Mouse (Mus musculus): Measurements from ENCODE around the gene Olfr983. TPM values are rescaled to one million over a fixed set of nuclear protein-coding genes. Genes with fewer than 3 reads are reported as not detected.

Olfr983 gene
- not detected in 2 replicates for total RNA-seq (2012; rRNA removed)
- not detected in 2 replicates for total RNA-seq (2014; rRNA removed)
- not detected in 2 replicates for polyA plus RNA-seq (2012; ENCODE audit: insufficient read length, low read depth)

- H3K79me2 ChIP-seq (replicated peaks; ENCODE audit: control insufficient read depth, extremely low read depth, insufficient read depth, poor library complexity, severe bottlenecking) = no peaks in the 10 kb centered on the region
- H3K4me2 ChIP-seq (ENCODE audit: insufficient read depth, low read depth, poor library complexity, severe bottlenecking) = no peak within 1 kb of the TSS
- in situ Hi-C loops (cut with MboI; ENCODE audit: low pct_ligation_motif_present, low pct_unique_long_range_greater_than_20kb, low sequenced_read_pairs) = no loop called here
- no peak within 1 kb of the TSS for H3K9ac ChIP-seq (ENCODE audit: insufficient read depth, low read depth)
- no peak within 1 kb of the TSS for H3K4me3 ChIP-seq (replicated peaks in 1 of 3; ENCODE audit: low read depth in 2 of 3, low read length in 2 of 3, poor library complexity in 1 of 3)
- no peaks in the 10 kb centered on the region for H3K9me3 ChIP-seq (replicated peaks; ENCODE audit: low read length)
- dilution Hi-C loops (cut with MboI; ENCODE audit: extremely low pct_ligation_motif_present, extremely low pct_unique_long_range_greater_than_20kb, low sequenced_read_pairs) = no loop called here
- H3K36me3 ChIP-seq (replicated peaks in 1 of 2; ENCODE audit: control insufficient read depth in 1 of 2, insufficient read depth in 1 of 2, low read length in 1 of 2) = no peaks in the 10 kb centered on the region
- no peaks in the 10 kb centered on the region for H3K27me3 ChIP-seq (replicated peaks)
- no peak within 1 kb of the TSS for H3K27ac ChIP-seq (ENCODE audit: insufficient read depth, low read depth)
- no peak for DNase-seq (ENCODE audit: extremely low read depth)
- no peaks in the 10 kb centered on the region for H3K4me1 ChIP-seq (ENCODE audit: control insufficient read depth in 1 of 2, insufficient read depth in 2 of 2)
- TF ChIP-seq SMC3 (IDR thresholded peaks at IDR 0.05; ENCODE audit: low read depth, low read length) (no peak), MYC (IDR thresholded peaks at IDR 0.05; ENCODE audit: low read depth, low read length) (no peak), HCFC1 (IDR thresholded peaks at IDR 0.05; ENCODE audit: low read depth, low read length) (no peak), KAT2A (IDR thresholded peaks at IDR 0.05; ENCODE audit: insufficient replicate concordance, low read length) (no peak), CTCF (conservative IDR thresholded peaks at IDR 0.05 in 1 of 2, IDR thresholded peaks at IDR 0.05 in 1 of 2; ENCODE audit: low read depth in 2 of 2, low read length in 2 of 2) (no peak), ELF1 (IDR thresholded peaks at IDR 0.05; ENCODE audit: low read depth, low read length) (no peak), POLR2A (IDR thresholded peaks at IDR 0.05; ENCODE audit: low read depth, low read length) (no peak), ZMIZ1 (IDR thresholded peaks at IDR 0.05; ENCODE audit: low read depth, low read length) (no peak), USF2 (conservative IDR thresholded peaks at IDR 0.05; ENCODE audit: low read depth, low read length) (no peak), MAZ (IDR thresholded peaks at IDR 0.05; ENCODE audit: low read depth, low read length) (no peak), JUN (IDR thresholded peaks at IDR 0.05; ENCODE audit: insufficient read depth, low read depth, low read length) (no peak)
Measured at GRCm38 (mm10) chr9:40093495-40093894, at the start of gene Olfr983. TSS of gene Olfr983 (minus strand) at chr9:40093595.

- in situ Hi-C loops (cut with MboI; ENCODE audit: low pct_ligation_motif_present, low pct_unique_long_range_greater_than_20kb, low sequenced_read_pairs) = no loop called here
- Histone ChIP-seq H3K4me3 (replicated peaks in 1 of 3; ENCODE audit: low read depth in 2 of 3, low read length in 2 of 3, poor library complexity in 1 of 3) (no peak overlapping the region), H3K4me2 (ENCODE audit: insufficient read depth, low read depth, poor library complexity, severe bottlenecking) (no peak overlapping the region), H3K27me3 (replicated peaks) (no peaks in the 10 kb centered on the region), H3K9ac (ENCODE audit: insufficient read depth, low read depth) (no peak overlapping the region), H3K36me3 (replicated peaks in 1 of 2; ENCODE audit: control insufficient read depth in 1 of 2, insufficient read depth in 1 of 2, low read length in 1 of 2) (no peaks in the 10 kb centered on the region), H3K27ac (ENCODE audit: insufficient read depth, low read depth) (no peak overlapping the region), H3K79me2 (replicated peaks; ENCODE audit: control insufficient read depth, extremely low read depth, insufficient read depth, poor library complexity, severe bottlenecking) (no peaks in the 10 kb centered on the region), H3K4me1 (ENCODE audit: control insufficient read depth in 1 of 2, insufficient read depth in 2 of 2) (peaks cover 4 to 16% of the 10 kb centered on the region in 2 experiments), H3K9me3 (replicated peaks; ENCODE audit: low read length) (no peaks in the 10 kb centered on the region)
- DNase-seq (ENCODE audit: extremely low read depth) = no peak
- TF ChIP-seq ZC3H11A (IDR thresholded peaks at IDR 0.05; ENCODE audit: low read depth, low read length) (no peak), TBP (conservative IDR thresholded peaks at IDR 0.05; ENCODE audit: low read depth, low read length) (no peak)
- dilution Hi-C loops (cut with MboI; ENCODE audit: extremely low pct_ligation_motif_present, extremely low pct_unique_long_range_greater_than_20kb, low sequenced_read_pairs) = no loop called here
Measured at GRCm38 (mm10) chr9:40141544-40141943, 48.1 kb upstream of the Olfr983 start.

- TF ChIP-seq USF1 (IDR thresholded peaks at IDR 0.05; ENCODE audit: low read depth, low read length) (no peak), ETS1 (conservative IDR thresholded peaks at IDR 0.05; ENCODE audit: low read depth, low read length) (no peak), SMC3 (IDR thresholded peaks at IDR 0.05; ENCODE audit: low read depth, low read length) (no peak), ZNF384 (IDR thresholded peaks at IDR 0.05; ENCODE audit: low read depth, low read length) (no peak), RCOR1 (conservative IDR thresholded peaks at IDR 0.05; ENCODE audit: low read depth, low read length) (no peak), ZKSCAN1 (IDR thresholded peaks at IDR 0.05; ENCODE audit: borderline replicate concordance, low read depth, low read length) (no peak), MEF2A (IDR thresholded peaks at IDR 0.05; ENCODE audit: borderline replicate concordance, low read depth, low read length) (no peak), MAX (IDR thresholded peaks at IDR 0.05; ENCODE audit: low read length) (no peak), MYC (IDR thresholded peaks at IDR 0.05; ENCODE audit: low read depth, low read length) (no peak), JUND (conservative IDR thresholded peaks at IDR 0.05; ENCODE audit: low read depth, low read length) (no peak), NELFE (IDR thresholded peaks at IDR 0.05; ENCODE audit: low read depth, low read length) (no peak), E2F4 (IDR thresholded peaks at IDR 0.05; ENCODE audit: insufficient replicate concordance, low read depth, low read length) (no peak)
- Histone ChIP-seq H3K36me3 (replicated peaks in 1 of 2; ENCODE audit: control insufficient read depth in 1 of 2, insufficient read depth in 1 of 2, low read length in 1 of 2) (no peaks in the 10 kb centered on the region), H3K9me3 (replicated peaks; ENCODE audit: low read length) (no peaks in the 10 kb centered on the region), H3K9ac (ENCODE audit: insufficient read depth, low read depth) (no peak overlapping the region), H3K27ac (ENCODE audit: insufficient read depth, low read depth) (no peak overlapping the region), H3K4me1 (ENCODE audit: control insufficient read depth in 1 of 2, insufficient read depth in 2 of 2) (peaks cover 4 to 19% of the 10 kb centered on the region in 2 experiments), H3K4me2 (ENCODE audit: insufficient read depth, low read depth, poor library complexity, severe bottlenecking) (no peak overlapping the region), H3K4me3 (replicated peaks in 1 of 3; ENCODE audit: low read depth in 2 of 3, low read length in 2 of 3, poor library complexity in 1 of 3) (no peak overlapping the region), H3K79me2 (replicated peaks; ENCODE audit: control insufficient read depth, extremely low read depth, insufficient read depth, poor library complexity, severe bottlenecking) (no peaks in the 10 kb centered on the region), H3K27me3 (replicated peaks) (no peaks in the 10 kb centered on the region)
- in situ Hi-C loops (cut with MboI; ENCODE audit: low pct_ligation_motif_present, low pct_unique_long_range_greater_than_20kb, low sequenced_read_pairs) (loop anchor here (10.0 kb wide), 1 partner anchor 55 kb away; the partner anchor contains the start of gene Zfp202), dilution Hi-C loops (cut with MboI; ENCODE audit: extremely low pct_ligation_motif_present, extremely low pct_unique_long_range_greater_than_20kb, low sequenced_read_pairs) (no loop called here)
- DNase-seq (ENCODE audit: extremely low read depth) = no peak
Measured at GRCm38 (mm10) chr9:40139484-40139883, 46.1 kb upstream of the Olfr983 start.
